ENCODE assay signal across 8 mouse cellular contexts in genomic region chr4:102572031-102572430, GRCm38 (mm10).
DNase-seq lines count a peak whose midpoint lies in the region; ATAC-seq and TF ChIP-seq lines count a peak whose summit lies in the region.

No protein-coding gene starts in this region.

- 53% methylated on average over 6 of the region's 6 CpGs for WGBS in lung, embryonic 14.5 days
- 81% methylated on average over 6 of the region's 6 CpGs for WGBS in forebrain, embryonic 15.5 days
- WGBS in liver, embryonic 12.5 days (ENCODE audit: insufficient replicate concordance), result 43% methylated on average over 6 of the region's 6 CpGs

- H3K9ac ChIP-seq in lung, embryonic 14.5 days, result peak overlapping the region; percentile 41
- H3K9ac ChIP-seq in forebrain, embryonic 15.5 days (replicated peaks), result no peak overlapping the region
- peak overlapping the region; percentile 40 for H3K9ac ChIP-seq in liver, embryonic 12.5 days

- no peak for TF ChIP-seq CTCF in lung, embryonic 14.5 days (IDR thresholded peaks at IDR 0.05; ENCODE audit: low read depth)

- DNase-seq in lung, embryonic 14.5 days, result no peak
- no peak for DNase-seq in lung, adult 18-20 months
- DNase-seq in spleen, adult 18-20 months, result peak; percentile 42 to 43
- no peak for DNase-seq in adrenal gland, adult (ENCODE audit: inconsistent age in 2 of 2, low spot score in 1 of 2)
- no peak for DNase-seq in urinary bladder, adult 2 months (ENCODE audit: low spot score)
- no peak for DNase-seq in cerebellum, postnatal 25 days

- no peaks in the 10 kb centered on the region for H3K27me3 ChIP-seq in lung, embryonic 14.5 days (ENCODE audit: insufficient read depth, low read length)
- peaks cover 4% of the 10 kb centered on the region; the same call in 1 of the 2 replicates for H3K27me3 ChIP-seq in forebrain, embryonic 15.5 days
- H3K27me3 ChIP-seq in liver, embryonic 12.5 days (replicated peaks), result no peaks in the 10 kb centered on the region

- H3K4me3 ChIP-seq in lung, embryonic 14.5 days (ENCODE audit: low read depth, low read length), result peak overlapping the region; percentile 52
- H3K4me3 ChIP-seq in forebrain, embryonic 15.5 days, result peak overlapping the region; percentile 16
- H3K4me3 ChIP-seq in liver, embryonic 12.5 days, result peak overlapping the region; percentile 44

- no peaks in the 10 kb centered on the region for H3K9me3 ChIP-seq in lung, embryonic 14.5 days (ENCODE audit: low read depth, low read length)
- H3K9me3 ChIP-seq in forebrain, embryonic 15.5 days, result no peaks in the 10 kb centered on the region
- no peaks in the 10 kb centered on the region for H3K9me3 ChIP-seq in liver, embryonic 12.5 days (replicated peaks)

- 0 out of 2 replicates have a peak, but pooled peaks cover 3% of the 10 kb centered on the region for H3K36me3 ChIP-seq in lung, embryonic 14.5 days (ENCODE audit: insufficient read depth)
- H3K36me3 ChIP-seq in forebrain, embryonic 15.5 days, result no peaks in the 10 kb centered on the region
- no peaks in the 10 kb centered on the region for H3K36me3 ChIP-seq in liver, embryonic 12.5 days

- H3K4me1 ChIP-seq in lung, embryonic 14.5 days (ENCODE audit: insufficient read depth), result peaks cover 49% of the 10 kb centered on the region
- H3K4me1 ChIP-seq in forebrain, embryonic 15.5 days, result peaks cover 35% of the 10 kb centered on the region
- H3K4me1 ChIP-seq in liver, embryonic 12.5 days, result peaks cover 84% of the 10 kb centered on the region

- H3K4me2 ChIP-seq in lung, embryonic 14.5 days, result peak overlapping the region; percentile 75
- peak overlapping the region; percentile 30 for H3K4me2 ChIP-seq in forebrain, embryonic 15.5 days (replicated peaks)
- peak overlapping the region; percentile 91 for H3K4me2 ChIP-seq in liver, embryonic 12.5 days

- no peak for ATAC-seq in lung, embryonic 14.5 days (ENCODE audit: insufficient read depth)
- ATAC-seq in forebrain, embryonic 15.5 days (replicated peaks), result no peak
- ATAC-seq in liver, embryonic 12.5 days, result no peak

- H3K27ac ChIP-seq in lung, embryonic 14.5 days (ENCODE audit: low read depth), result peak overlapping the region; percentile 32; the same call in 1 of the 2 replicates
- no peak overlapping the region for H3K27ac ChIP-seq in forebrain, embryonic 15.5 days (replicated peaks)
- peak overlapping the region; percentile 18 for H3K27ac ChIP-seq in liver, embryonic 12.5 days

Comparison
In these comparisons a context has a peak if more than half of its experiments do, and no peak if none do; other contexts are left out.
1. DNase-seq: peak in spleen, adult 18-20 months (2 of 2); none in lung, embryonic 14.5 days (single experiment), lung, adult 18-20 months (0 of 2), adrenal gland, adult (0 of 2), urinary bladder, adult 2 months (single experiment) and cerebellum, postnatal 25 days (0 of 2).
2. H3K4me2 ChIP-seq: peak in every context shown above with its lines; median percentile 91 in liver, embryonic 12.5 days; 75 in lung, embryonic 14.5 days; 30 in forebrain, embryonic 15.5 days.
3. Peak in every context shown above with its lines, with median percentiles within 50 percentile points of each other: H3K4me3 ChIP-seq.